Mouse (Mus musculus): ENCODE measurements at regions not wholly inside any gene's neighbourhood (a gene's known extent, or its start where the extent isn't known, plus 50 kb on each side); places are given as distances from the start of the nearest gene placed in this dataset.

- ATAC-seq (replicated peaks; ENCODE audit: low FRiP score), result no peak
- H3K4me1 ChIP-seq, result no peaks in the 10 kb centered on the region
- H3K27me3 ChIP-seq, result no peaks in the 10 kb centered on the region
- 44% methylated on average over 3 of the region's 3 CpGs for WGBS
- no peak overlapping the region for H3K4me3 ChIP-seq (replicated peaks)
- no peaks in the 10 kb centered on the region for H3K36me3 ChIP-seq
- no peak overlapping the region for H3K27ac ChIP-seq
- no peak overlapping the region for H3K4me2 ChIP-seq
- no peaks in the 10 kb centered on the region for H3K9me3 ChIP-seq (replicated peaks)
- H3K9ac ChIP-seq, result no peak overlapping the region
These were observed 63.3 kb downstream of the Tmem18 start for GRCm38 (mm10) chr12:30647511-30647910.

- H3K4me2 ChIP-seq, result no peak overlapping the region
- H3K27ac ChIP-seq, result no peak overlapping the region
- ATAC-seq (replicated peaks; ENCODE audit: low FRiP score), result no peak
- H3K9me3 ChIP-seq (replicated peaks), result no peaks in the 10 kb centered on the region
- H3K4me3 ChIP-seq (replicated peaks), result no peak overlapping the region
- no peaks in the 10 kb centered on the region for H3K27me3 ChIP-seq
- 88% methylated on average over 1 of the region's 1 CpGs for WGBS
- no peak overlapping the region for H3K9ac ChIP-seq
- no peaks in the 10 kb centered on the region for H3K4me1 ChIP-seq
- H3K36me3 ChIP-seq, result no peaks in the 10 kb centered on the region
These were observed 67.3 kb downstream of the Tmem18 start for GRCm38 (mm10) chr12:30651506-30651905.

- WGBS, result 59% methylated on average over 5 of the region's 5 CpGs
- H3K9ac ChIP-seq, result no peak overlapping the region
- no peaks in the 10 kb centered on the region for H3K27me3 ChIP-seq
- H3K4me1 ChIP-seq, result no peaks in the 10 kb centered on the region
- H3K27ac ChIP-seq, result no peak overlapping the region
- no peak overlapping the region for H3K4me2 ChIP-seq
- H3K9me3 ChIP-seq (replicated peaks), result no peaks in the 10 kb centered on the region
- no peak overlapping the region for H3K4me3 ChIP-seq (replicated peaks)
- no peak for ATAC-seq (replicated peaks; ENCODE audit: low FRiP score)
- no peaks in the 10 kb centered on the region for H3K36me3 ChIP-seq
These were observed 70.3 kb downstream of the Tmem18 start for GRCm38 (mm10) chr12:30654347-30655075.

GRCm38 (mm10) chr12:30655076-30655421 is 70.8 kb downstream of the Tmem18 start:
- no peak overlapping the region for H3K4me3 ChIP-seq (replicated peaks)
- H3K9me3 ChIP-seq (replicated peaks), result no peaks in the 10 kb centered on the region
- no peak overlapping the region for H3K27ac ChIP-seq
- H3K4me1 ChIP-seq, result no peaks in the 10 kb centered on the region
- ATAC-seq (replicated peaks; ENCODE audit: low FRiP score), result no peak
- WGBS, result 90% methylated on average over 1 of the region's 1 CpGs
- no peaks in the 10 kb centered on the region for H3K27me3 ChIP-seq
- no peak overlapping the region for H3K9ac ChIP-seq
- H3K36me3 ChIP-seq, result no peaks in the 10 kb centered on the region
- no peak overlapping the region for H3K4me2 ChIP-seq

- H3K27ac ChIP-seq, result no peak overlapping the region
- ATAC-seq (replicated peaks; ENCODE audit: low FRiP score), result no peak
- no peaks in the 10 kb centered on the region for H3K36me3 ChIP-seq
- WGBS, result 84% methylated on average over 2 of the region's 2 CpGs
- H3K9me3 ChIP-seq (replicated peaks), result no peaks in the 10 kb centered on the region
- no peaks in the 10 kb centered on the region for H3K27me3 ChIP-seq
- no peaks in the 10 kb centered on the region for H3K4me1 ChIP-seq
- H3K4me2 ChIP-seq, result no peak overlapping the region
- no peak overlapping the region for H3K4me3 ChIP-seq (replicated peaks)
- no peak overlapping the region for H3K9ac ChIP-seq
These were observed 94.6 kb downstream of the Tmem18 start for GRCm38 (mm10) chr12:30678826-30679225.

- Histone ChIP-seq H3K4me3 (replicated peaks) (no peak overlapping the region), H3K4me1 (no peaks in the 10 kb centered on the region), H3K27me3 (no peaks in the 10 kb centered on the region), H3K36me3 (no peaks in the 10 kb centered on the region), H3K9ac (no peak overlapping the region), H3K4me2 (no peak overlapping the region), H3K9me3 (replicated peaks) (no peaks in the 10 kb centered on the region), H3K27ac (no peak overlapping the region)
- WGBS, result 63% methylated on average over 4 of the region's 4 CpGs
- no peak for ATAC-seq (replicated peaks; ENCODE audit: low FRiP score)
These were observed 105.8 kb downstream of the Tmem18 start for GRCm38 (mm10) chr12:30690038-30690437.

- H3K27ac ChIP-seq, result no peak overlapping the region
- no peak overlapping the region for H3K4me2 ChIP-seq
- no peaks in the 10 kb centered on the region for H3K36me3 ChIP-seq
- no peak overlapping the region for H3K4me3 ChIP-seq (replicated peaks)
- WGBS, result 27% methylated on average over 3 of the region's 3 CpGs
- no peak for ATAC-seq (replicated peaks; ENCODE audit: low FRiP score)
- no peak overlapping the region for H3K9ac ChIP-seq
- no peaks in the 10 kb centered on the region for H3K4me1 ChIP-seq
- H3K9me3 ChIP-seq (replicated peaks), result no peaks in the 10 kb centered on the region
- no peaks in the 10 kb centered on the region for H3K27me3 ChIP-seq
These were observed 109.3 kb downstream of the Tmem18 start for GRCm38 (mm10) chr12:30693540-30693939.

- H3K27me3 ChIP-seq, result no peaks in the 10 kb centered on the region
- no peaks in the 10 kb centered on the region for H3K36me3 ChIP-seq
- H3K9me3 ChIP-seq (replicated peaks), result no peaks in the 10 kb centered on the region
- no peak overlapping the region for H3K4me3 ChIP-seq (replicated peaks)
- ATAC-seq (replicated peaks; ENCODE audit: low FRiP score), result no peak
- H3K9ac ChIP-seq, result no peak overlapping the region
- no peak overlapping the region for H3K27ac ChIP-seq
- H3K4me2 ChIP-seq, result no peak overlapping the region
- 73% methylated on average over 6 of the region's 6 CpGs for WGBS
- H3K4me1 ChIP-seq, result no peaks in the 10 kb centered on the region
These were observed 114.0 kb downstream of the Tmem18 start for GRCm38 (mm10) chr12:30698256-30698655.

- ATAC-seq (replicated peaks; ENCODE audit: low FRiP score), result no peak
- Histone ChIP-seq H3K27ac (no peak overlapping the region), H3K9me3 (replicated peaks) (no peaks in the 10 kb centered on the region), H3K4me2 (no peak overlapping the region), H3K27me3 (no peaks in the 10 kb centered on the region), H3K4me3 (replicated peaks) (no peak overlapping the region), H3K4me1 (no peaks in the 10 kb centered on the region), H3K36me3 (no peaks in the 10 kb centered on the region), H3K9ac (no peak overlapping the region)
- WGBS, result 82% methylated on average over 3 of the region's 3 CpGs
These were observed 119.5 kb downstream of the Tmem18 start for GRCm38 (mm10) chr12:30703691-30704090.

GRCm38 (mm10) chr12:30707271-30707670 is 123.0 kb downstream of the Tmem18 start:
- Histone ChIP-seq H3K4me2 (no peak overlapping the region), H3K4me1 (no peaks in the 10 kb centered on the region), H3K9ac (no peak overlapping the region), H3K36me3 (no peaks in the 10 kb centered on the region), H3K27ac (no peak overlapping the region), H3K9me3 (replicated peaks) (no peaks in the 10 kb centered on the region), H3K27me3 (no peaks in the 10 kb centered on the region), H3K4me3 (replicated peaks) (no peak overlapping the region)
- WGBS, result 82% methylated on average over 5 of the region's 5 CpGs
- no peak for ATAC-seq (replicated peaks; ENCODE audit: low FRiP score)

GRCm38 (mm10) chr12:30708635-30709181 is 124.5 kb downstream of the Tmem18 start:
- Histone ChIP-seq H3K9me3 (replicated peaks) (no peaks in the 10 kb centered on the region), H3K4me3 (replicated peaks) (no peak overlapping the region), H3K9ac (no peak overlapping the region), H3K4me1 (no peaks in the 10 kb centered on the region), H3K27me3 (no peaks in the 10 kb centered on the region), H3K4me2 (no peak overlapping the region), H3K36me3 (no peaks in the 10 kb centered on the region), H3K27ac (no peak overlapping the region)
- ATAC-seq (replicated peaks; ENCODE audit: low FRiP score), result no peak
- WGBS, result 57% methylated on average over 2 of the region's 2 CpGs

GRCm38 (mm10) chr12:30710554-30710953 is 126.3 kb downstream of the Tmem18 start:
- no peak overlapping the region for H3K4me2 ChIP-seq
- H3K4me3 ChIP-seq (replicated peaks), result no peak overlapping the region
- H3K27me3 ChIP-seq, result no peaks in the 10 kb centered on the region
- no peaks in the 10 kb centered on the region for H3K9me3 ChIP-seq (replicated peaks)
- H3K36me3 ChIP-seq, result no peaks in the 10 kb centered on the region
- H3K4me1 ChIP-seq, result no peaks in the 10 kb centered on the region
- H3K9ac ChIP-seq, result no peak overlapping the region
- no peak overlapping the region for H3K27ac ChIP-seq
- ATAC-seq (replicated peaks; ENCODE audit: low FRiP score), result no peak
- 80% methylated on average over 4 of the region's 4 CpGs for WGBS

- peak; percentile 56; the same call in 1 of the 2 replicates for ATAC-seq (replicated peaks; ENCODE audit: low FRiP score)
- Histone ChIP-seq H3K4me2 (no peak overlapping the region), H3K4me3 (replicated peaks) (no peak overlapping the region), H3K4me1 (no peaks in the 10 kb centered on the region), H3K9me3 (replicated peaks) (no peaks in the 10 kb centered on the region), H3K9ac (no peak overlapping the region), H3K27ac (no peak overlapping the region), H3K27me3 (no peaks in the 10 kb centered on the region), H3K36me3 (no peaks in the 10 kb centered on the region)
- 26% methylated on average over 4 of the region's 4 CpGs for WGBS
These were observed 142.5 kb downstream of the Tmem18 start for GRCm38 (mm10) chr12:30726747-30727146.

All from kidney, embryonic 15.5 days (tissue).